Mouse (Mus musculus) forebrain, embryonic 16.5 days (tissue): ENCODE results near the gene Cul5. TPM values are rescaled to one million over a fixed set of nuclear protein-coding genes. Genes with fewer than 3 reads are reported as not detected.

Source experiments
- ATAC-seq: fragments of 200-750 bp; cut with Nextera tagmentation; 2 replicates; pipeline ENCODE4 v1.8.0; 2017; ENCODE audit warnings: mild to moderate bottlenecking, moderate library complexity
- H3K27ac ChIP-seq: fragments of 300-500 bp; sonication (generic); 2 replicates; pipeline ENCODE4 v1.5.1; 2014; ENCODE audit warnings: low read length, control low read depth
- H3K27me3 ChIP-seq: fragments of 300-500 bp; sonication (generic); replicated peaks from 2 replicates; pipeline ENCODE4 v1.6.1; 2014; ENCODE audit warnings: low read length; ENCODE audit not compliant: control insufficient read depth, insufficient read depth
- H3K36me3 ChIP-seq: fragments of 300-500 bp; sonication (generic); 2 replicates; pipeline ENCODE4 v1.6.1; 2014; ENCODE audit not compliant: control insufficient read depth, insufficient read depth
- H3K4me1 ChIP-seq: fragments of 300-500 bp; sonication (generic); replicated peaks from 2 replicates; pipeline ENCODE4 v1.6.1; 2014; ENCODE audit warnings: low read length; ENCODE audit not compliant: control insufficient read depth, insufficient read depth
- H3K4me2 ChIP-seq: fragments of 300-500 bp; sonication (generic); 2 replicates; pipeline ENCODE4 v1.6.1; 2014; ENCODE audit warnings: mild to moderate bottlenecking, low read length, control low read depth
- H3K4me3 ChIP-seq: fragments of 300-500 bp; sonication (generic); replicated peaks from 2 replicates; pipeline ENCODE4 v1.5.1; 2014; ENCODE audit warnings: mild to moderate bottlenecking, low read length, control low read depth
- H3K9ac ChIP-seq: fragments of 300-500 bp; sonication (generic); replicated peaks from 2 replicates; pipeline ENCODE4 v1.6.1; 2014; ENCODE audit warnings: low read depth, low read length, control low read depth
- H3K9me3 ChIP-seq: fragments of 300-500 bp; sonication (generic); 2 replicates; pipeline ENCODE4 v1.6.1; 2016; ENCODE audit warnings: low read length; ENCODE audit not compliant: control insufficient read depth
- WGBS: fragments of 180-500 bp; shearing (Covaris S2); extraction: QIAGEN DNeasy Blood & Tissue Kit; methylation state at CpG from one replicate; pipeline ENCODE4 v1.1.7; 2014; 5-methylcytosine and 5-hydroxymethylcytosine counted together
- polyA plus RNA-seq: library from polyadenylated mRNA; unstranded; fragments of >200 nt; fragmentation: Nextera tagmentation; extraction: Ambion mirVana; gene quantifications from 2 replicates; pipeline ENCODE4 v1.2.1, GENCODE M21; 2015

Cul5 gene
- polyA plus RNA-seq, 1 experiment from 2014 or later, result 41.4 TPM

- WGBS, result 71% methylated on average over 4 of the region's 4 CpGs
- Histone ChIP-seq H3K4me1 (no peaks in the 10 kb centered on the region), H3K4me2 (no peak overlapping the region), H3K27ac (no peak overlapping the region), H3K9ac (no peak overlapping the region), H3K4me3 (no peak overlapping the region), H3K27me3 (no peaks in the 10 kb centered on the region), H3K9me3 (no peaks in the 10 kb centered on the region), H3K36me3 (no peaks in the 10 kb centered on the region)
- no peak for ATAC-seq
Measured at GRCm38 (mm10) chr9:53676921-53677320, 7.1 kb upstream of the Cul5 start.

- no peak overlapping the region for H3K9ac ChIP-seq
- H3K4me1 ChIP-seq, result no peaks in the 10 kb centered on the region
- H3K4me2 ChIP-seq, result no peak overlapping the region
- H3K4me3 ChIP-seq, result no peak overlapping the region
- H3K27ac ChIP-seq, result no peak overlapping the region
- no peaks in the 10 kb centered on the region for H3K36me3 ChIP-seq
- no peaks in the 10 kb centered on the region for H3K27me3 ChIP-seq
- 20% methylated on average over 3 of the region's 3 CpGs for WGBS
- H3K9me3 ChIP-seq, result no peaks in the 10 kb centered on the region
- no peak for ATAC-seq
Measured at GRCm38 (mm10) chr9:53673571-53673970, 3.8 kb upstream of the Cul5 start.

GRCm38 (mm10) chr9:53667020-53667669, 2.7 kb downstream of the Cul5 start:
- peaks cover 18% of the 10 kb centered on the region for H3K4me1 ChIP-seq
- no peaks in the 10 kb centered on the region for H3K36me3 ChIP-seq
- peak overlapping the region; percentile 73 for H3K4me3 ChIP-seq
- 0% methylated on average over 70 of the region's 74 CpGs for WGBS
- peak overlapping the region; percentile 99 for H3K9ac ChIP-seq
- no peaks in the 10 kb centered on the region for H3K27me3 ChIP-seq
- peak overlapping the region; percentile 91 for H3K4me2 ChIP-seq
- H3K27ac ChIP-seq, result peak overlapping the region; percentile 98
- no peaks in the 10 kb centered on the region for H3K9me3 ChIP-seq
- peak; percentile 96 for ATAC-seq

- whole genome bisulfite sequencing, result under 1% methylated on average over 28 of the region's 28 CpGs
Measured at GRCm38 (mm10) chr9:53666665-53667019, 3.2 kb downstream of the Cul5 start.

GRCm38 (mm10) chr9:53665428-53665827, 4.4 kb downstream of the Cul5 start:
- Histone ChIP-seq H3K27me3 (no peaks in the 10 kb centered on the region), H3K9ac (no peak overlapping the region), H3K4me3 (no peak overlapping the region), H3K27ac (no peak overlapping the region), H3K9me3 (no peaks in the 10 kb centered on the region), H3K4me2 (peak overlapping the region; percentile 91), H3K4me1 (peaks cover 18% of the 10 kb centered on the region), H3K36me3 (no peaks in the 10 kb centered on the region)
- no peak for ATAC-seq

More at GRCm38 (mm10) chr9:53666665-53667019, 3.2 kb downstream of the Cul5 start:
- no peaks in the 10 kb centered on the region for H3K36me3 ChIP-seq
- H3K4me3 ChIP-seq, result peak overlapping the region; percentile 73
- no peaks in the 10 kb centered on the region for H3K9me3 ChIP-seq
- H3K27ac ChIP-seq, result peak overlapping the region; percentile 98
- peak; percentile 31 for ATAC-seq
- peak overlapping the region; percentile 99 for H3K9ac ChIP-seq
- H3K4me2 ChIP-seq, result peak overlapping the region; percentile 91
- peaks cover 18% of the 10 kb centered on the region for H3K4me1 ChIP-seq
- no peaks in the 10 kb centered on the region for H3K27me3 ChIP-seq

GRCm38 (mm10) chr9:53664819-53665218, 5.0 kb downstream of the Cul5 start:
- no peaks in the 10 kb centered on the region for H3K27me3 ChIP-seq

GRCm38 (mm10) chr9:53634796-53635195, 35.0 kb downstream of the Cul5 start:
- H3K4me1 ChIP-seq, result no peaks in the 10 kb centered on the region

More at GRCm38 (mm10) chr9:53664819-53665218, 5.0 kb downstream of the Cul5 start:
- Histone ChIP-seq H3K4me2 (peak overlapping the region; percentile 16; the same call in 1 of the 2 replicates), H3K9ac (no peak overlapping the region), H3K4me3 (no peak overlapping the region), H3K9me3 (no peaks in the 10 kb centered on the region), H3K36me3 (no peaks in the 10 kb centered on the region), H3K4me1 (peaks cover 18% of the 10 kb centered on the region), H3K27ac (no peak overlapping the region)
- WGBS, result 52% methylated on average over 2 of the region's 2 CpGs
- ATAC-seq, result no peak

GRCm38 (mm10) chr9:53615246-53615645, 54.6 kb downstream of the Cul5 start:
- Histone ChIP-seq H3K4me1 (no peaks in the 10 kb centered on the region), H3K4me2 (no peak overlapping the region), H3K9ac (no peak overlapping the region), H3K9me3 (no peaks in the 10 kb centered on the region), H3K4me3 (no peak overlapping the region), H3K36me3 (peaks cover 12% of the 10 kb centered on the region), H3K27ac (no peak overlapping the region), H3K27me3 (no peaks in the 10 kb centered on the region)
- WGBS, result 87% methylated on average over 8 of the region's 8 CpGs
- no peak for ATAC-seq

More at GRCm38 (mm10) chr9:53634796-53635195, 35.0 kb downstream of the Cul5 start:
- Histone ChIP-seq H3K9me3 (no peaks in the 10 kb centered on the region), H3K4me3 (no peak overlapping the region), H3K27ac (no peak overlapping the region), H3K9ac (no peak overlapping the region), H3K27me3 (no peaks in the 10 kb centered on the region), H3K36me3 (peaks cover 39% of the 10 kb centered on the region), H3K4me2 (no peak overlapping the region)
- WGBS, result 90% methylated on average over 6 of the region's 6 CpGs
- no peak for ATAC-seq

- H3K4me3 ChIP-seq, result no peak overlapping the region
- no peak overlapping the region for H3K4me2 ChIP-seq
- peaks cover 8% of the 10 kb centered on the region for H3K36me3 ChIP-seq
- WGBS, result 81% methylated on average over 4 of the region's 4 CpGs
- no peaks in the 10 kb centered on the region for H3K9me3 ChIP-seq
- H3K9ac ChIP-seq, result no peak overlapping the region
- no peak overlapping the region for H3K27ac ChIP-seq
- peaks cover 4% of the 10 kb centered on the region for H3K4me1 ChIP-seq
- no peak for ATAC-seq
- H3K27me3 ChIP-seq, result no peaks in the 10 kb centered on the region
Measured at GRCm38 (mm10) chr9:53614286-53614685, 55.5 kb downstream of the Cul5 start.
